Mouse (Mus musculus): Measurements from ENCODE around the gene Fyn. TPM values are rescaled to one million over a fixed set of nuclear protein-coding genes. Genes with fewer than 3 reads are reported as not detected.

Fyn gene
- total RNA-seq, 2 experiments from 2014 or later = 119 to 138 TPM

- intact Hi-C loops (cut with DNase I) = no loop called here
- DNase-seq (ENCODE audit: low spot score in 2 of 2) = no peak
Observed at GRCm38 (mm10) chr10:39458766-39459699, 90.4 kb downstream of the Fyn start.

GRCm38 (mm10) chr10:39460621-39461020, 92.0 kb downstream of the Fyn start:
- no peak for DNase-seq (ENCODE audit: low spot score in 2 of 2)
- intact Hi-C loops (cut with DNase I) = no loop called here

DNA sequence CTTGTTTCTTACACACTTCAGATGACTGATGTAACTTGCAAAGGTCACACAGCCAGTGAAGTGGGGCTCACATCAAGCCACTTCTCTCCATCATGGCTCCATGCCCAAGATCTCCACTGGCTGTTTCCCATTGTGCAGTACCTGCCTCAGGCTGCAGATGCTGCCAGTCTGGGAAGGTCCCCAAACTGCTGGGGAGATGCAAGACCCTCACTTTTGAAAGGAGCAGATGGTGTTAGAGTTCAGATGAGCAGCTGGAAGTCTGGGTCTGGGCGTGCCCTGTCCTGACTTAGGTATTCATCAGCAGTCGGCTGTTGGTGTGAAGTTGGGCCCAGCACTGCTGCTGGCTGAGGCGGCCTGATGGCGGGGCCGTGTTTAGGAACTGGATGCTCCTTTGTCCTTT, 93.3 kb downstream of the Fyn start:
- intact Hi-C loops (cut with DNase I) = no loop called here
- no peak for DNase-seq (ENCODE audit: low spot score in 2 of 2)

DNA sequence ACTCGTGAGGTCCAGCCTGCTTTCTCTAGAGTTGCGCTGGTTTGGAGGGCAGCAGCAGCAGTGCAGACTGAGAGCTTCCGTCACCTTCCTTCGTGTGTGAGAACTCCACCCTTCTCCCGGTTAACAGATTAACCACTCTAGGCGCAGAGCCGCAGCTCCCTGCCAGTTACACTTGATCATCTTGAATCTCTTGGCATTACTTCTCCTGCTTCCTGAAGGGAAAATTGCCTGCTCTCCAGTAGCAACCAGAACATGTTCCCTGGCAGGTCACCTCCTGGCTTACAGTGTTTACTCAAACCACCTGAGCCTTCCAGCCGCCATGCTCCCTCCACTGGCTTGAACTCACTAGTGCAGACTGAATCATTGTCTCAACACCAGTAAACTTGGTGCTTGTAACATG, 94.1 kb downstream of the Fyn start:
- intact Hi-C loops (cut with DNase I) = no loop called here
- no peak for DNase-seq (ENCODE audit: low spot score in 2 of 2)

DNA sequence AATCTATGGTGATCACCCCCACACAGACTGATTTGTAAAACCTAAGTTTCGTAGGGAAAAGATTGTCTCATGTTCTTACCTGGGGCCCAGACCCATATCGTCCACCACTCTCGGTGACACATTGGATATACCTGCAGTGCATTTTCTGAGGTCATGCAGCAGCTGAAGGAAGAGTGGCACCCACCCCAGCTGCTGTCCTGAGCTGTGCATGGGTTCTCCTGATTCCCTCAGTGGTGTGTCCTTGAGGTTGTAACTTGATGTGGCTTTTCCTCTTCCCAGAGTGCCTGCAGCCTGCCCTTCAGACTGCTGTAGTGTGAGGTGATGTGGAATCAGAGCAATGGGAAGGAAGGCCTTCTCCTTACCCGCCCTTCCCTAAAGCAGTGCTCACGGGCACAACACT, 95.7 kb downstream of the Fyn start:
- DNase-seq (ENCODE audit: low spot score in 2 of 2) = no peak
- intact Hi-C loops (cut with DNase I) = no loop called here

- intact Hi-C loops (cut with DNase I) = no loop called here
- no peak for DNase-seq (ENCODE audit: low spot score in 2 of 2)
Observed at GRCm38 (mm10) chr10:39467317-39467716, 98.7 kb downstream of the Fyn start.

DNA sequence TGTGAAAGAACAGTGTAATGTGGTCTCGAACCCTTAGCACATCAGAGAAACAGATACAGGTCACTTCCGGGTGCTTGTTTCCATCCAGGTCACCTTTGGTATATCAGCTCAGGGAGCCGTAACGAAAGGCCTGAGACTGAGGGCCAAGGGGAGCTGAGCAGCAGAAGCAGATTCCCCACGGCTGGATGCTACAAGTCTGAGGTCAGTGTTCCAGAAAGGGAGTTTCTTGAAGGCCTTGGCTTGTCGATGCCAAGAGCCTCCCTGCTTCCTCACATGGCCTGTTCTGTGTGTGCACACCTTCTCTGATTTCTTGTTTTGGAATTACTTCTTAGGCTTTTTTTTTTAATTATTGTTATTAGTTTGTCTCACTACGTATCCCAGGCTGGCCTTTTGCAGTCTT, 99.2 kb downstream of the Fyn start:
- DNase-seq (ENCODE audit: low spot score in 2 of 2) = no peak
- intact Hi-C loops (cut with DNase I) = no loop called here

- intact Hi-C loops (cut with DNase I) = no loop called here
- DNase-seq (ENCODE audit: low spot score in 2 of 2) = no peak
Observed at GRCm38 (mm10) chr10:39468576-39468975, 99.9 kb downstream of the Fyn start.

GRCm38 (mm10) chr10:39469341-39469740, 100.7 kb downstream of the Fyn start:
- DNase-seq (ENCODE audit: low spot score in 2 of 2) = no peak
- intact Hi-C loops (cut with DNase I) = no loop called here

DNA sequence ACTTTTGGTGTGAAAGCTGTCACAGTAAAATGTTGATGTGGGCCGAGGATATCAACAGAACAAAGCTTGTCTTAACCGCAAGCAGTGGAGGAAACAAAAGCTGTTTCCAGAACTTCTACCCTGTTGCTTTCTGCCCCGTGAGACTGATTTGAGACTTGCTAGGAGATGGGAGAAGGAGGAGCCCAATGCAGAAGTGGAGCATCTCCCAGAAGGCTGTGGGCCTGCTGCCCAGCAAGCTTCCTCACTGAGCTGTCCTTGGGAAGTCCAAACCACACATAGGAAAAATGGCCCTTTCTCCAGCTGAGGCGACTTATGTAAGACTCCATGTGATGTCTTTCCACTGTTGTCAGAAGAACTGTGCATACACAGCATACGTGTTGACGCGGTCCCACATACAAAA, 101.7 kb downstream of the Fyn start:
- no peak for DNase-seq (ENCODE audit: low spot score in 2 of 2)
- intact Hi-C loops (cut with DNase I) = no loop called here

DNA sequence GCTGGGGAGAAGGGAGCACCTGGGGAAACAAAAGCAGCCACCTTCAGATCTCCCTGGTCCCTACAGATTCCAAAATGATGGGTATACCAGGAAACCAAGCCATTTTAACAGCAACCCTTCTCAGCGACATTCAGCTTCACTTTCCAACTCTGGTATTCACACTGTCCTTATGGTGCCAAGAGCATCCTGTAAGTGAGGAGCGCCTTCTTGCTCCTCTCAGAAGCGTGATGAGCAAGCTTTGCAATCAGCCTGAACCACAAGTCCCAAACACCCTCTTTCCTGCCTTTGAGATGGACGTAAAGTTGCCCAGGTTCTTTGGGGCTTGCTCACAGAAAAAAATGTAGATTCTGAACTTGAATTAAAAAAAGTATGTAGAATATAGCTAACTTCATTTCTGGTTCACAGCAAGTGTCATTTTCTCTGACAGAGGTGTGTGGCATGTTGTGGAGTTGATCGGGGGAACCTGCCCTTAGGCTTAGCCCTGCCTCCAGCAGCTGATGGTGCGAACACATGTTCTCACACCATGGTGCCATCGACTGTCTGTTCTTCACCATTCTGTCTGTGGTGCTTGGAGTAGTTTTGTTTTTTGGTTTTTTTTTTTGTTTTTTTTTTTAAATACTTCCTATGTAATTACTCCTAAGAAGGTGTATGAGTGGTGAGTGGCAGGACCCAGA, 102.5 kb downstream of the Fyn start:
- intact Hi-C loops (cut with DNase I) = no loop called here
- DNase-seq (ENCODE audit: low spot score in 2 of 2) = no peak

GRCm38 (mm10) chr10:39471714-39472531, 103.3 kb downstream of the Fyn start:
- DNase-seq (ENCODE audit: low spot score in 2 of 2) = peak in 1 of 2 experiments; percentile 37
- intact Hi-C loops (cut with DNase I) = no loop called here

GRCm38 (mm10) chr10:39472923-39473322, 104.3 kb downstream of the Fyn start:
- DNase-seq (ENCODE audit: low spot score in 2 of 2) = no peak
- intact Hi-C loops (cut with DNase I) = no loop called here

DNA sequence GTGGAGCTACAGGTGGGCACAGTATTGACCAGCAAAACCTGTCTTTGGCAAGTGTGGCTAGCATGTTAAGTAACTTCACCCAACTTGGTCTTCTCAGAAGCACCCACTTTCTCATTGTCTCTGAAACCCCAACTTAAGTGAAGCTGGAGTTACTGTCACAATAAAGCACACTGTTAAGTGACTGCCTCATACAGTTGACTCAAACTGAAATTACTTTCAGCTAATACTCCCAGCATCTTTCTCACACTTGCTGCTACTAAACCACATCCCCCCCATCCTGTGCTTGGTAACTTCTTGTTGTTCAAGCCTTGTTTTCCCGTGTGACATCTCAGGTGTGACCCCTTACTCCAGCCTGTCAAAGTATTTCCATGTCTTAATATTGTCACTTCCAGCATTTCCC, 110.7 kb downstream of the Fyn start:
- no peak for DNase-seq (ENCODE audit: low spot score in 2 of 2)
- intact Hi-C loops (cut with DNase I) = no loop called here

DNA sequence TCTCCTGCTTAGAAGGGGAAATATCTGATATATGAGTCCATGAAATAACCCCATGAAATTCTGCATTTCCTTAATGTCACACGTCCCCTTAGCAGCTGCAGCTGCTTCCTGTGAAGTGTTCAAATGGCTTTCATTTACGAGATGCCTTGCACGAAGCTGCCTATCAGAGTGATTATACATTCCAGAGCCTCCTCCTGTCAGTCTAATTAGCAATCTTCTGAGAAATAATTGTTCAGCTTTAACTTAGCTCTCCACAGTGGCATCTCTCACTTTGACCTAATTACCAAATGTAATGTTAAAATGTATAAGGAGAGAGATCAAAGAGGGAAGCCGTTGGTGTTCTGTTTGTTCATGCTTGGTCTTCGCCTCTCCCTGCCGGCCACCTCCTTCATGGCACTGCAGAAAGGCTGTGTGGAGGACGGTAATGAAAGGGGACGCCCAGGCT, 115.7 kb downstream of the Fyn start:
- no peak for DNase-seq (ENCODE audit: low spot score in 2 of 2)
- intact Hi-C loops (cut with DNase I) = no loop called here

- no peak for DNase-seq (ENCODE audit: low spot score in 2 of 2)
- intact Hi-C loops (cut with DNase I) = no loop called here
Observed at GRCm38 (mm10) chr10:39484892-39485291, 116.2 kb downstream of the Fyn start.

DNA sequence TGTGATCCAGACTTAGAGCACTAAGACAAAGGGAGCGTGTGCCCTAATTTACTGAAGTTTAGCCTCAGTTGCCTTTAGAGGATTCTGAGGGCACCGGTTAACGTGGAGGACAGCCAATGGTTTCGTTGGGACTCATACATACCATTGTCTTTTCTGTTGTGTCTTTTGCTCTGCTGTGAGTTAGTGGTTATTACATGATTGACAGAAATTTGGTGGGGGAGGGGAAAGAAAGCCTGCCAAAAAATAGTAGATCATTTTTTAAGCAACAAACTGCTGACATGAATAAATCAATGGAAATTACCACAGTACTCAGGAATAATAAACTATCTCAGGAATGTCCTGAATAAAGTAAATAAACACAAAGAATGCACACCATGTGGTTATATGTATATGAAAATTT, 117.3 kb downstream of the Fyn start:
- intact Hi-C loops (cut with DNase I) = no loop called here

GRCm38 (mm10) chr10:39486501-39487450, 118.1 kb downstream of the Fyn start:
- intact Hi-C loops (cut with DNase I) = no loop called here
- no peak for DNase-seq (ENCODE audit: low spot score in 2 of 2)

More for the DNA sequence above, 117.3 kb downstream of the Fyn start:
- no peak for DNase-seq (ENCODE audit: low spot score in 2 of 2)

Measured in left cerebral cortex, postnatal 36 days (tissue).